In genomic region chr8:110761185-110761584, GRCm38 (mm10) we compare ENCODE assay signal across 9 mouse cellular contexts. TPM values are rescaled to one million over a fixed set of nuclear protein-coding genes. Genes with fewer than 3 reads are reported as not detected.
DNase-seq lines count a peak whose midpoint lies in the region.
"Had no signal": no experiment of that assay in that cellular context is flagged by ENCODE, and none has a peak within 500 bp of the region (broad histone marks: within the 10 kb centered on the region; RNA-seq: fewer than 3 reads in every experiment).

No protein-coding gene starts in this region.

- peak; percentile 49 for DNase-seq in gastrocnemius, postnatal 25 days
- DNase-seq in gastrocnemius, adult 18-20 months (ENCODE audit: low spot score) = no peak
- DNase-seq in adrenal gland, postnatal 14 days = peak; percentile 77
- DNase-seq in kidney, adult 11 months = peak; percentile 78
- DNase-seq in lung, postnatal 10 days = peak; percentile 91
- DNase-seq in layer of hippocampus, postnatal 14 days (ENCODE audit: low spot score in 2 of 2) = no peak
- DNase-seq in cerebellum, adult 8-10 months = no peak
- DNase-seq in spleen, postnatal 4 days (ENCODE audit: low spot score in 2 of 2) = no peak
- DNase-seq: cerebellum, adult 18-20 months had no signal

RNA-seq across cellular contexts. Expression of gene Mtss1l, which starts 39.9 kb away (rescaled TPM):
- 10 to 100 TPM; 64.7 to 82.3 TPM for total RNA-seq in gastrocnemius, postnatal 25 days (2021)
- total RNA-seq in gastrocnemius, adult 18-20 months (2021) = 100 to 1,000 TPM; 104 to 126 TPM
- total RNA-seq in adrenal gland, postnatal 14 days (2021) = 25.2 and 25.8 TPM in 2 replicates
- 100 to 1,000 TPM; 220 to 233 TPM for total RNA-seq in layer of hippocampus, postnatal 14 days (2021)

RNA-seq across cellular contexts. Expression of gene Il34, which starts 44.5 kb away (rescaled TPM):
- total RNA-seq in gastrocnemius, postnatal 25 days (2021) = 1 to 10 TPM; 6.5 to 6.8 TPM
- total RNA-seq in gastrocnemius, adult 18-20 months (2021) = 1 to 10 TPM; 5.2 to 5.7 TPM
- total RNA-seq in adrenal gland, postnatal 14 days (2021) = 7.5 and 9.5 TPM in 2 replicates
- 10 to 100 TPM; 65.2 to 75.8 TPM for total RNA-seq in layer of hippocampus, postnatal 14 days (2021)

Comparison
In these comparisons a context has a peak if more than half of its experiments do, and no peak if none do; other contexts are left out.
1. DNase-seq: peak in gastrocnemius, postnatal 25 days (single experiment), adrenal gland, postnatal 14 days (single experiment), kidney, adult 11 months (single experiment) and lung, postnatal 10 days (single experiment); none in gastrocnemius, adult 18-20 months (single experiment), layer of hippocampus, postnatal 14 days (0 of 2), cerebellum, adult 8-10 months (single experiment) and spleen, postnatal 4 days (0 of 2).